Mouse (Mus musculus): Measurements from ENCODE around the gene Arhgef18. TPM values are rescaled to one million over a fixed set of nuclear protein-coding genes. Genes with fewer than 3 reads are reported as not detected.

Arhgef18 gene
- polyA plus RNA-seq, 1 experiment from 2014 or later: 13.2 TPM

DNA sequence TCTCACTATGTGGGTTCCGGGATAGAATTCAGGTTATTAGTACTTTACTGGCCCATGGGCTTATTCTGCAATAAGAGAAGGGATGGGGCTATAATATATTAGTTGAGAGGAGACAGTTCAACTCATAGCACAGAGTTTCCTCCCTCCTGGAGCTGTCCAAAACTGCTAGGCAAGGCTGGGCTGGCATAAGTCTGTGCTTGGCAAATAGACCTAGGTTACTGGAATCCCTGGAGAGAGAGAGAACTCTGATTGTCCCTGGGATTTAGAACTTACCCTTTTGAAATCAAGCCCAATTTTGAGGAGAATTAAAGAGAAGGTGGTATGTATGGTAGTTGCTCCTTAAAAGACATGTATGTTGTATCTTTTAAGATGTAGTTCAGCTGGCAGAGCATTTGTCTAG is 3.3 kb upstream of the Arhgef18 start:
- H3K4me2 ChIP-seq (ENCODE audit: low read length): no peak overlapping the region
- H3K9me3 ChIP-seq (ENCODE audit: control insufficient read depth, low read length): no peaks in the 10 kb centered on the region
- no peaks in the 10 kb centered on the region for H3K36me3 ChIP-seq (ENCODE audit: control insufficient read depth, insufficient read depth, low read length)
- no peaks in the 10 kb centered on the region for H3K27me3 ChIP-seq (ENCODE audit: control insufficient read depth, insufficient read depth, low read length)
- ATAC-seq (ENCODE audit: low FRiP score, low TSS enrichment): no peak
- H3K27ac ChIP-seq (replicated peaks; ENCODE audit: low read depth, low read length): no peak overlapping the region
- H3K9ac ChIP-seq (replicated peaks; ENCODE audit: low read length): no peak overlapping the region
- DNase-seq: no peak
- 92% methylated on average over 1 of the region's 1 CpGs for WGBS
- H3K4me3 ChIP-seq (replicated peaks; ENCODE audit: low read depth, low read length): no peak overlapping the region
- H3K4me1 ChIP-seq (ENCODE audit: control insufficient read depth, insufficient read depth, low read length): peaks cover 13% of the 10 kb centered on the region

DNA sequence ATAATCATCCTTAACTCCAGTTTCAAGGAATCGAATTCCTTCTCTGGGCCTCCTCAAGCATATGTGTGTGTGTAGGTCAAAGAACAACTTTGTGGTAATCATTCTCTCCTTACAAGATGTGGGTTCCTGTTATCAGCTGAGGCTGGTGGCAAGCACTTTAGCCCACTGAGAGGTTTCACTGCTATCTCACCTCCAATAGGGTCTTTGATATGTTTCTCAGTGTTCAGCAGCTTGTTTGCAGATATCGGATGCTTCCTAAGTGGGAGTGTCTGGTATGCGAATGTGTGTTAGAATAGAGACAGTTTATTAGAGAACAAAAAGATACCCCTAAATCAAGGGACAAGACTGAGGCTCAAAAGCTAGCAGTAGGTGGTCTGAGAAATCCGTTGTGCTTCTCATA is 513 bp upstream of the Arhgef18 start:
- WGBS: 53% methylated on average over 4 of the region's 4 CpGs
- DNase-seq (no peak), ATAC-seq (ENCODE audit: low FRiP score, low TSS enrichment) (no peak)
- no peaks in the 10 kb centered on the region for H3K9me3 ChIP-seq (ENCODE audit: control insufficient read depth, low read length)
- no peaks in the 10 kb centered on the region for H3K27me3 ChIP-seq (ENCODE audit: control insufficient read depth, insufficient read depth, low read length)
- peak overlapping the region; percentile 81 for H3K9ac ChIP-seq (replicated peaks; ENCODE audit: low read length)
- peaks cover 22% of the 10 kb centered on the region for H3K4me1 ChIP-seq (ENCODE audit: control insufficient read depth, insufficient read depth, low read length)
- H3K36me3 ChIP-seq (ENCODE audit: control insufficient read depth, insufficient read depth, low read length): no peaks in the 10 kb centered on the region
- H3K27ac ChIP-seq (replicated peaks; ENCODE audit: low read depth, low read length): no peak overlapping the region
- H3K4me3 ChIP-seq (replicated peaks; ENCODE audit: low read depth, low read length): peak overlapping the region; percentile 77
- peak overlapping the region; percentile 82 for H3K4me2 ChIP-seq (ENCODE audit: low read length)

DNA sequence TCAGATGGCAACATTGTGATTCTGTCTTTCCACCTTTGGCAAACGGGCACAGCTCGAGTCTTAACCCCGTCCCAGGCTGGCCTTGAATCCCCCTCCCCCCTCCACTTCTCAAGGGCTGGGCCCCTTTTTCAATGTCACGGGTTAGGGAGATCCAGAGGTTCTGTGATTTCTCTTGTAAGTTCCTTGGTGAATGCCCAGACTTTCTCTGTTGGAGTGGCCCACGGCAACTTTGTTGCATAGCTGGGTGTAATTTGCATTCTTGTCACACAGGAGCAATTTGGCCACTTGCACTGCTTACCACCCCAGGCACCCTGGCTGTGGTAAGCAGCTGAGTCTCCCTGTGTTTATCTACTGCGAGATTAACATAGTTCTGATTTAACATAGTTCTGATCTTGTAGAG is 1.8 kb downstream of the Arhgef18 start:
- peak overlapping the region; percentile 37; the same call in 1 of the 2 replicates for H3K27ac ChIP-seq (replicated peaks; ENCODE audit: low read depth, low read length)
- 3% methylated on average over 6 of the region's 6 CpGs for WGBS
- no peak overlapping the region for H3K4me3 ChIP-seq (replicated peaks; ENCODE audit: low read depth, low read length)
- ATAC-seq (ENCODE audit: low FRiP score, low TSS enrichment): no peak
- no peaks in the 10 kb centered on the region for H3K9me3 ChIP-seq (ENCODE audit: control insufficient read depth, low read length)
- peaks cover 22% of the 10 kb centered on the region for H3K4me1 ChIP-seq (ENCODE audit: control insufficient read depth, insufficient read depth, low read length)
- H3K36me3 ChIP-seq (ENCODE audit: control insufficient read depth, insufficient read depth, low read length): no peaks in the 10 kb centered on the region
- peak; percentile 67 for DNase-seq
- H3K27me3 ChIP-seq (ENCODE audit: control insufficient read depth, insufficient read depth, low read length): no peaks in the 10 kb centered on the region
- peak overlapping the region; percentile 82 for H3K4me2 ChIP-seq (ENCODE audit: low read length)
- 0 out of 2 replicates have a peak overlapping the region, but pooled peaks have one; percentile 14 for H3K9ac ChIP-seq (replicated peaks; ENCODE audit: low read length)

DNA sequence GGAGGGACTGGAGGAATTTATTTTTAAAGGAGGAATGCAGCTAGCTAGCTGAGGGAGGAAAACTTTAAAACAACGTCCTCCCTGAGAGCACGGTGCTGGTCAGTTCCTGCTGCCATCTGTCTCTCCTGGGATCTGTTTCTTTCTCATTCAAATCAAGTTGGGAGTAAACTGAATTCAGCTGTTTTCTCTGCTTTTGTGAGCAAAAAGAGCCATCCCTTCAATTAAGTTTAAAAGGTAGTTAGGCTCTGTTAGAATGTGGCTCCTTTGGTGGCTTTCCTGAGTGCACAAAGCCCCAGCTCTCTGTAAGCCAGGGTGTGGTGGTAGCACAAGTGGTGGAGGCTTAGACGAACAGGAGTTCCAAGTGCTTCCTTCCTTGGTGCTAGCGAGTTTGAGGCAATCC is 2.4 kb downstream of the Arhgef18 start:
- WGBS: 13% methylated on average over 4 of the region's 4 CpGs
- no peaks in the 10 kb centered on the region for H3K27me3 ChIP-seq (ENCODE audit: control insufficient read depth, insufficient read depth, low read length)
- no peaks in the 10 kb centered on the region for H3K9me3 ChIP-seq (ENCODE audit: control insufficient read depth, low read length)
- peak overlapping the region; percentile 82 for H3K4me2 ChIP-seq (ENCODE audit: low read length)
- no peak overlapping the region for H3K4me3 ChIP-seq (replicated peaks; ENCODE audit: low read depth, low read length)
- 0 out of 2 replicates have a peak overlapping the region, but pooled peaks have one; percentile 37 for H3K27ac ChIP-seq (replicated peaks; ENCODE audit: low read depth, low read length)
- no peak overlapping the region for H3K9ac ChIP-seq (replicated peaks; ENCODE audit: low read length)
- ATAC-seq (ENCODE audit: low FRiP score, low TSS enrichment): no peak
- no peak for DNase-seq
- H3K36me3 ChIP-seq (ENCODE audit: control insufficient read depth, insufficient read depth, low read length): no peaks in the 10 kb centered on the region
- peaks cover 22% of the 10 kb centered on the region for H3K4me1 ChIP-seq (ENCODE audit: control insufficient read depth, insufficient read depth, low read length)

DNA sequence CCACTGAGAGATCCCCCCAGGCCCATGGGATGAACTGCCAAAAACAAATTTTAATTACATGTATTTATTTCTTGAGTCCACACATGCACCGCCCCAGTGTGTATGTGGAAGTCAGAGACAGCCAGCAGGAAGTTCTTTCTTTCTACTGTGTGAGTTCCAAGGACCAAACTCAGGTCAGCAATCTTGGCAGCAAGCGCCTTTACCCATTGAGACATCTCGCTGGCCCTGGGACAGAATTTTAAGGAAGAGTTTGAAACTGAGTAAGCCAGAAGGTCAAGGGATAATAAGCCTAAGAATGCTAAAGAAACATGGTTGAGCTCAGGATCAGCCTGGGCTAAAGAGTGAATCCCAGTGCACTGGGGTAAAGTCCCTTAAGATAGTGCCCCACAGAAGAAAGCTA is 4.8 kb downstream of the Arhgef18 start:
- 0 out of 2 replicates have a peak, but pooled peaks cover 2% of the 10 kb centered on the region for H3K9me3 ChIP-seq (ENCODE audit: control insufficient read depth, low read length)
- ATAC-seq (ENCODE audit: low FRiP score, low TSS enrichment): no peak
- peaks cover 3% of the 10 kb centered on the region; the same call in 1 of the 2 replicates for H3K36me3 ChIP-seq (ENCODE audit: control insufficient read depth, insufficient read depth, low read length)
- H3K4me3 ChIP-seq (replicated peaks; ENCODE audit: low read depth, low read length): no peak overlapping the region
- 97% methylated on average over 3 of the region's 3 CpGs for whole genome bisulfite sequencing
- H3K9ac ChIP-seq (replicated peaks; ENCODE audit: low read length): no peak overlapping the region
- DNase-seq: no peak
- no peak overlapping the region for H3K4me2 ChIP-seq (ENCODE audit: low read length)
- no peak overlapping the region for H3K27ac ChIP-seq (replicated peaks; ENCODE audit: low read depth, low read length)
- no peaks in the 10 kb centered on the region for H3K27me3 ChIP-seq (ENCODE audit: control insufficient read depth, insufficient read depth, low read length)
- H3K4me1 ChIP-seq (ENCODE audit: control insufficient read depth, insufficient read depth, low read length): peaks cover 19% of the 10 kb centered on the region

DNA sequence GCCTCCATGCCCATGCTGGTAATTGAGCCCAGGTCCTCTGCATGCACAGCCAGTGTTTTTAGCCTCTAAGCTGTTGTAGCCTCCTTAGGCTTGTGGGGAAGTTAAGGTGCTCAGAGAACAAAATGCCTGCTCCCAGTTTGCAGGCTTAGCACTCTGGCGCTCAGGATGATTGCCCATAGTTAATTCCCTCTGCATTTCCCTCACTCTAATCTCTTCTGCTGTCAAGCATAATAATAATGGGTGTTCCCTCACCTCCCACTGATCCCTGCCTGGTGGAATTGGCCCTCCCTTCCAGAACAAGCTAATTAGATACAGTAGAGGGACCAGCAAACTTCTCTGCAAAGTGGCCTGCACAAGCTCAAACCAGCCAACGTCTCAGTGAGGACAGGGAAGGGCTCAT is 7.7 kb downstream of the Arhgef18 start:
- Histone ChIP-seq H3K4me2 (ENCODE audit: low read length) (no peak overlapping the region), H3K27ac (replicated peaks; ENCODE audit: low read depth, low read length) (no peak overlapping the region), H3K27me3 (ENCODE audit: control insufficient read depth, insufficient read depth, low read length) (no peaks in the 10 kb centered on the region), H3K4me3 (replicated peaks; ENCODE audit: low read depth, low read length) (no peak overlapping the region), H3K36me3 (ENCODE audit: control insufficient read depth, insufficient read depth, low read length) (peaks cover 3% of the 10 kb centered on the region; the same call in 1 of the 2 replicates), H3K4me1 (ENCODE audit: control insufficient read depth, insufficient read depth, low read length) (no peaks in the 10 kb centered on the region), H3K9ac (replicated peaks; ENCODE audit: low read length) (no peak overlapping the region), H3K9me3 (ENCODE audit: control insufficient read depth, low read length) (0 out of 2 replicates have a peak, but pooled peaks cover 2% of the 10 kb centered on the region)
- ATAC-seq (ENCODE audit: low FRiP score, low TSS enrichment) (no peak), DNase-seq (no peak)
- WGBS: 22% methylated on average over 2 of the region's 2 CpGs

DNA sequence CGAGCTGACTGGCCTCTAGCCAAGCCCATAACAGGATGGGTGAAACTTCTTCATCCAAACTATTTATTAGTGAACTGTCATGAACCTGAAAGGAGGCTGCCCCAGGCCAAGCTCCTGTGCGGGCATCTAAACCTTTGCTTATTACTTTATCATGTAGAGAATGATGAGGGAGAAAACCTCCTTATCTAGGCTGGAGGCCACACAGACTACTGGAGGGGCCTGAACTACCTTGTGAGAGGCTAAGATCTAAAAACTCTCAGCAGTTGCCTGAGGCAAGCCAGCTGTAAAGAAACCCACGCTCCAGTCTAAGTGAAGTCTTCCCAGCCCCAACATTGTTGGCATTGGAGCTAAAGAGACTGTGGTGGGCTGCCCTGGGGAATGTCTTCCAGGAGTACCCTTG is 14.6 kb downstream of the Arhgef18 start:
- Histone ChIP-seq H3K4me1 (ENCODE audit: control insufficient read depth, insufficient read depth, low read length) (no peaks in the 10 kb centered on the region), H3K4me3 (replicated peaks; ENCODE audit: low read depth, low read length) (no peak overlapping the region)

DNA sequence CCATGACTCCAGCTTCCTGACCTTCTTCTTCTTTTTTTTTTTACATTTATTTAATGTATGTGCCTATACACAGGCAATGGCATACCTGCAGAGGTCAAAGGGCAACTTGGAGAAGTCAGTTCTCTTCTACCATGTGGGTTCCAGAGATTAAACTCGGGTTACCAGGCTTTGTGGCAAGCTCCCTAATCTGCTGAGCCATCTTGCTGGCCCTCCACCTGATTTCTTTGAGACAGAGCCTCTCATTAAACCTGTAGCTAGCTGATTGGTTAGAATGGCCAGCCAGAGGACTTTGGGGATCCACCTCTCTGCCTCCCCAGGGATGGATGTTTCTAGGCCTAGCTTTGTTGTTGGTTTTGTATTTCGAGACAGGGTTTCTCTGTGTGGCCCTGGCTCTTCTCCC is 18.3 kb downstream of the Arhgef18 start:
- Histone ChIP-seq H3K9ac (replicated peaks; ENCODE audit: low read length) (no peak overlapping the region), H3K27me3 (ENCODE audit: control insufficient read depth, insufficient read depth, low read length) (no peaks in the 10 kb centered on the region), H3K4me3 (replicated peaks; ENCODE audit: low read depth, low read length) (no peak overlapping the region), H3K4me1 (ENCODE audit: control insufficient read depth, insufficient read depth, low read length) (peaks cover 17% of the 10 kb centered on the region), H3K36me3 (ENCODE audit: control insufficient read depth, insufficient read depth, low read length) (no peaks in the 10 kb centered on the region), H3K4me2 (ENCODE audit: low read length) (no peak overlapping the region), H3K9me3 (ENCODE audit: control insufficient read depth, low read length) (no peaks in the 10 kb centered on the region), H3K27ac (replicated peaks; ENCODE audit: low read depth, low read length) (no peak overlapping the region)
- WGBS: 81% methylated on average over 2 of the region's 2 CpGs
- no peak for DNase-seq
- ATAC-seq (ENCODE audit: low FRiP score, low TSS enrichment): no peak

More for the DNA sequence above, 14.6 kb downstream of the Arhgef18 start:
- ATAC-seq (ENCODE audit: low FRiP score, low TSS enrichment) (no peak), DNase-seq (no peak)
- WGBS: 91% methylated on average over 3 of the region's 3 CpGs
- Histone ChIP-seq H3K27me3 (ENCODE audit: control insufficient read depth, insufficient read depth, low read length) (no peaks in the 10 kb centered on the region), H3K27ac (replicated peaks; ENCODE audit: low read depth, low read length) (no peak overlapping the region), H3K36me3 (ENCODE audit: control insufficient read depth, insufficient read depth, low read length) (no peaks in the 10 kb centered on the region; the same call in 1 of the 2 replicates), H3K9me3 (ENCODE audit: control insufficient read depth, low read length) (no peaks in the 10 kb centered on the region), H3K9ac (replicated peaks; ENCODE audit: low read length) (no peak overlapping the region), H3K4me2 (ENCODE audit: low read length) (no peak overlapping the region)

DNA sequence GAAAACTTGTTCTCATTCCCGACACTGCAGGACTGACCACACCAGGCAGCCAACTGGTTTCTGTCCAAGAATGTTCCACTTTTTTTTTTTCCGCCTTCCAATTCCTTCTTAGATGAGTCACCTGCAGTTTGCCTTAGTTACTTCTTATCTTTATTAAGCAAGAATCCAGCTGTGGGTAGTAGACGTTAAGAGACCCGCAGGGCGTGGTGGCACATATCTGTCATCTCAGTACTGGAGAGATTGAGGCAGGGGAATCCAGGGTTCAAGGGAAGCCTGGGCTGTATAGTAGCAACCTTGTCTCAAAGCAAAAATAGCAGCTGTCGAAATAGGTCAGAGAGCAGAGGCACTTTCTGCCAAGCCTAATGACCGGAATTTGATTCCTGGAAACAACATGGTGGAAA is 19.1 kb downstream of the Arhgef18 start:
- Histone ChIP-seq H3K4me2 (ENCODE audit: low read length) (no peak overlapping the region), H3K9me3 (ENCODE audit: control insufficient read depth, low read length) (no peaks in the 10 kb centered on the region), H3K4me1 (ENCODE audit: control insufficient read depth, insufficient read depth, low read length) (peaks cover 23% of the 10 kb centered on the region), H3K27ac (replicated peaks; ENCODE audit: low read depth, low read length) (no peak overlapping the region), H3K9ac (replicated peaks; ENCODE audit: low read length) (no peak overlapping the region), H3K4me3 (replicated peaks; ENCODE audit: low read depth, low read length) (no peak overlapping the region), H3K36me3 (ENCODE audit: control insufficient read depth, insufficient read depth, low read length) (no peaks in the 10 kb centered on the region), H3K27me3 (ENCODE audit: control insufficient read depth, insufficient read depth, low read length) (no peaks in the 10 kb centered on the region)
- DNase-seq (no peak), ATAC-seq (ENCODE audit: low FRiP score, low TSS enrichment) (no peak)
- 94% methylated on average over 7 of the region's 7 CpGs for WGBS

Measured in midbrain, embryonic 14.5 days (tissue).